In genomic region chr2:93746162-93746561, GRCm38 (mm10) we compare ENCODE assay signal across 18 mouse cellular contexts.
DNase-seq lines count a peak whose midpoint lies in the region; ATAC-seq and TF ChIP-seq lines count a peak whose summit lies in the region.
"Had no signal": no experiment of that assay in that cellular context is flagged by ENCODE, and none has a peak within 500 bp of the region (broad histone marks: within the 10 kb centered on the region; RNA-seq: fewer than 3 reads in every experiment).

No protein-coding gene starts in this region.

- peak overlapping the region; percentile 87 for H3K27ac ChIP-seq in gastrocnemius, adult 2 months
- no peak overlapping the region for H3K27ac ChIP-seq in neural tube, embryonic 15.5 days (replicated peaks)
- H3K27ac ChIP-seq: embryonic facial prominence, embryonic 13.5 days; heart, embryonic 13.5 days; lung, embryonic 15.5 days; neural tube, embryonic 13.5 days; stomach, embryonic 15.5 days had no signal

- no peak for TF ChIP-seq CTCF in gastrocnemius, adult 2 months (IDR thresholded peaks at IDR 0.05)

- H3K4me1 ChIP-seq in neural tube, embryonic 15.5 days, result peaks cover 32% of the 10 kb centered on the region

- H3K9me3 ChIP-seq in neural tube, embryonic 15.5 days (replicated peaks), result no peaks in the 10 kb centered on the region
- H3K9me3 ChIP-seq: embryonic facial prominence, embryonic 13.5 days; heart, embryonic 13.5 days; lung, embryonic 15.5 days; neural tube, embryonic 13.5 days; stomach, embryonic 15.5 days had no signal

- DNase-seq in gastrocnemius, adult 2 months, result no peak
- DNase-seq in gastrocnemius, postnatal 36 days, result no peak
- peak; percentile 10 for DNase-seq in T-cell, adult 2 months (ENCODE audit: low spot score)
- DNase-seq in hindlimb bud, embryonic 11.5 days (ENCODE audit: extremely low spot score, low read depth, low spot score), result peak; percentile 81
- peak; percentile 76 for DNase-seq in mesoderm, embryonic 11.5 days (ENCODE audit: low read depth, low spot score)
- no peak for DNase-seq in kidney, adult 8-10 months
- DNase-seq in spleen, adult 12 weeks (ENCODE audit: low spot score), result no peak
- DNase-seq: cerebellum, adult 8-10 months; heart, postnatal 4 days; kidney, adult 18-20 months; retina, postnatal 1 day; thymus, postnatal 36 days had no signal

- no peak overlapping the region for H3K4me2 ChIP-seq in neural tube, embryonic 15.5 days
- H3K4me2 ChIP-seq: embryonic facial prominence, embryonic 13.5 days; heart, embryonic 13.5 days; lung, embryonic 15.5 days; neural tube, embryonic 13.5 days; stomach, embryonic 15.5 days had no signal

- intact Hi-C loops in gastrocnemius, adult 2 months (cut with DNase I), result no loop called here
- intact Hi-C loops in gastrocnemius, postnatal 36 days (cut with DNase I), result no loop called here

- H3K27me3 ChIP-seq in neural tube, embryonic 15.5 days (replicated peaks), result no peaks in the 10 kb centered on the region
- H3K27me3 ChIP-seq: embryonic facial prominence, embryonic 13.5 days; heart, embryonic 13.5 days; lung, embryonic 15.5 days; neural tube, embryonic 13.5 days; stomach, embryonic 15.5 days had no signal

- H3K9ac ChIP-seq in neural tube, embryonic 15.5 days (replicated peaks), result no peak overlapping the region
- H3K9ac ChIP-seq: embryonic facial prominence, embryonic 13.5 days; lung, embryonic 15.5 days; neural tube, embryonic 13.5 days; stomach, embryonic 15.5 days had no signal

- H3K36me3 ChIP-seq in neural tube, embryonic 15.5 days, result no peaks in the 10 kb centered on the region
- H3K36me3 ChIP-seq: embryonic facial prominence, embryonic 13.5 days; heart, embryonic 13.5 days; lung, embryonic 15.5 days; neural tube, embryonic 13.5 days; stomach, embryonic 15.5 days had no signal

- peak overlapping the region; percentile 17; the same call in 1 of the 2 replicates for H3K4me3 ChIP-seq in gastrocnemius, adult 2 months
- H3K4me3 ChIP-seq in neural tube, embryonic 15.5 days (replicated peaks), result no peak overlapping the region
- H3K4me3 ChIP-seq: embryonic facial prominence, embryonic 13.5 days; heart, embryonic 13.5 days; lung, embryonic 15.5 days; neural tube, embryonic 13.5 days; stomach, embryonic 15.5 days had no signal

- ATAC-seq in neural tube, embryonic 15.5 days (ENCODE audit: low FRiP score), result no peak

- WGBS in neural tube, embryonic 15.5 days, result 80% methylated on average over 5 of the region's 5 CpGs

Comparison
In these comparisons a context has a peak if more than half of its experiments do, and no peak if none do; other contexts are left out.
1. DNase-seq: peak in T-cell, adult 2 months (single experiment), hindlimb bud, embryonic 11.5 days (single experiment) and mesoderm, embryonic 11.5 days (single experiment); none in gastrocnemius, adult 2 months (single experiment), gastrocnemius, postnatal 36 days (0 of 2), kidney, adult 8-10 months (0 of 2) and spleen, adult 12 weeks (single experiment).